Mouse (Mus musculus) large intestine, adult 2 months (tissue): Measurements from ENCODE around the gene Gm20388. TPM values are rescaled to one million over a fixed set of nuclear protein-coding genes. Genes with fewer than 3 reads are reported as not detected.

Experiments used
- DNase-seq: peaks from one replicate; pipeline ENCODE4 v3.0.0-alpha.2; 2012; ENCODE audit warnings: low read depth, low spot score
- WGBS: fragments of 180-500 bp; shearing (Covaris S2); methylation state at CpG from one replicate; pipeline ENCODE4 v1.1.7; 2018; 5-methylcytosine and 5-hydroxymethylcytosine counted together
- polyA plus RNA-seq: library from polyadenylated mRNA; depleted of rRNA; stranded (reverse); fragments of >200 nt; gene quantifications from 2 replicates; pipeline ENCODE4 v1.2.3, GENCODE M21; 2012

Gm20388 gene
- polyA plus RNA-seq, 1 experiment = 31.5 TPM

DNA sequence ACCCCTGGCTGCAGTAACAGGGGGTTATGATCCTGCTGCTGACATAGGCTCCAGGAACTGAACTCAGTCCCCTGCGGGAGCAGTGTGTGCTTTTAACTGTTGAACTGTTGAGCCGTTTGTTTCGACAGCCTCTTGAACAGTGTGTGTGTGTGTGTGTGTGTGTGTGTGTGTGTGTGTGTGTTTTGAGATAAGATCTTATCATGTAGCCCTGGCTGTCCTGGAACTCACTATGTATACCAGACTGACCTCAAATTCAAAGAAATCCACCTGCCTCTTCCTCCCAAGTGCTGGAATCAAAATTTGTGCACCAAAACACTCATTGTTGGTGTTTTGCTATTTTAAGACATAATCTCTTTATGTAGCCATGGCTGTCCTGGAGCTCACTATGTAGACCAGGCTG, 3204.0 kb downstream of the Gm20388 start:
- WGBS = 8% methylated on average over 3 of the region's 3 CpGs

DNA sequence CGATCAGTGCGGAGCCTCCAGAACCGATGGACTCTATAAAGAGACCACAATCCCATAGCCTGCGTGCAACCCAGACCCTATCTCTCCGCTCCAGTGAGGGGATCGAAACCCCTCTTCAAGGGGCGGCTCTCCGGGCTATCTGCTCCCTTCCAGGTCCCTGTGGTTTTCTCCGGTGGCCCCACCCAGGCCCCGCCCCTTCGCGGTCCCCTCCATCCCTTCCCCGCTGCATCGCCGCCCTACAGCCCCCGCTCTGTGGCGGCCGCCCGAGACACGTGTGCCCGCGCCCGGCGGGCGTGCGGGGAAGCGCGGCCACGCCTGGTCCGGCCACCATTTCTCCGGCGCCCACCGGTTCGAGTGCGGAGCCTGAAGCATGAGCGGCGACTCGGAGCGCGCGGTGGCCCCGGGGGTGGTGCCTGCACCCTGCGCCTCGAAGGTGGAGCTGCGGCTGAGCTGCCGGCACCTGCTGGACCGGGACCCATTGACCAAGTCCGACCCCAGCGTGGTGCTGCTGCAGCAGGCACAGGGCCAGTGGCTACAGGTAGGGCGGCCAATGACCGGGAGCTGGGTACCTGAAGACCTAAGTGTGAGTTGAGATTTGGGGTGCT, 3206.6 kb downstream of the Gm20388 start, which contains the start of gene Cpne7:
Gene Cpne7 (plus strand): TSS at position 248 of the 605 bp plus-strand sequence.
- 1% methylated on average over 51 of the region's 51 CpGs for WGBS

More for the DNA sequence above, 3204.0 kb downstream of the Gm20388 start:
- DNase-seq = no peak

DNA sequence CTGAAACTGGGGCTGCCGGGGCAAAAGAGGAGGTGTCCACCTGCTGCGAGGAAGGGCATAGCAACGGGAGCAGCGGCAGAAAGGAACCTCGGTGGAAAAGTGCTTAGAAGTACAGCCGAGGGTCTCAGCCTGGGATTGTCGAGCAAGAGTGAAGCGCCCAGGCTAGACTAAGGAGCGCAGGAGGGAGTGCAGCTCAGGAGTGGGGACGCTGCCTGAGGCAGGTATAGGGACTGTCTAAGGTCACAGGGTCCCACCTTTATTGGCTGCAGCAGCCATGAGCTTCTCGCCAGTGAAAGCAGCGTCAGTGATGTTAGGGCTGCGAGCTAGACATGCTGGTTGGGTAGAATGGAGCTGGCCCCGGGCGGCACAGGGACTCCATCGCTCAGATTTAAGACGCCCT, 3207.1 kb downstream of the Gm20388 start:
- WGBS = 4% methylated on average over 17 of the region's 17 CpGs
- no peak for DNase-seq

More for the DNA sequence above, 3206.6 kb downstream of the Gm20388 start, which contains the start of gene Cpne7:
- DNase-seq = no peak

DNA sequence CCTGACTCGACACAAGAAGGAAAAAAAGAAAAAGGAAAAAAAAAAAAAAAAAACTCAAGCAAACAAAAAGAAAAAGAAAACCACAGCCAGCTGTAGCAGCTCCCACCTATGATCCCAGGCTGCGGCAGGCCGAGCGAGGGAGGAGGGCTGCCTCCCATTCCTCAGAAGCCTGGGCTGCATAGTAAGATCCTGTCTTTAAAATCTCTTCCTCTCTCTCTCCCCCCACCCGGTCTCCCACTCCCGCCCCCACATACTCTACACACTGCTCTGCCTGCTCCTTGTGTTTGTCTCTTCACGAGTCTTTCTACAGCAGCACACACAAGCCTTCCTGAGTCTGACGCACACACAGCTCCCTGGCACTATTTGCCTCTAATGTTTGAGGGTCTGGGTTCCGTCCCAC, 3211.4 kb downstream of the Gm20388 start:
- DNase-seq = no peak
- 55% methylated on average over 9 of the region's 9 CpGs for WGBS

DNA sequence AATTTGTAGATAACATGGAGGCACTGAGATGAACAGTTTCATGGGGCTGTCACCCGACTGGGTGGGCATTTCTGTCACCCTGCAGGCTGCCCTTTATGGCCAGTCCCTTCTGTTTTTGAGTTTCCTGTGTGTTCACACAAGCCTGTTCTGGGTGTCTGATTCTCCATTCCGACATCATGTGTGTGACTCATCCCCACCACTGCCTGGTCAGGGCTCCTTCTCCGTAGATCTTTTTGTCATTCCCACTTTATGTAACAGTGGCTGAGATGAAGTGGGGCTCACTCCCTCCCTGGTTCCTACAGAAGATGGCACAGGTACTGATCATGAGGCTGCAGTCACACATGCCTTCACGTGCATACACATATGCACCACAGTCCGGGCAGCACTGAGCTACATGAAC, 3212.0 kb downstream of the Gm20388 start:
- DNase-seq = no peak
- 68% methylated on average over 5 of the region's 5 CpGs for WGBS

DNA sequence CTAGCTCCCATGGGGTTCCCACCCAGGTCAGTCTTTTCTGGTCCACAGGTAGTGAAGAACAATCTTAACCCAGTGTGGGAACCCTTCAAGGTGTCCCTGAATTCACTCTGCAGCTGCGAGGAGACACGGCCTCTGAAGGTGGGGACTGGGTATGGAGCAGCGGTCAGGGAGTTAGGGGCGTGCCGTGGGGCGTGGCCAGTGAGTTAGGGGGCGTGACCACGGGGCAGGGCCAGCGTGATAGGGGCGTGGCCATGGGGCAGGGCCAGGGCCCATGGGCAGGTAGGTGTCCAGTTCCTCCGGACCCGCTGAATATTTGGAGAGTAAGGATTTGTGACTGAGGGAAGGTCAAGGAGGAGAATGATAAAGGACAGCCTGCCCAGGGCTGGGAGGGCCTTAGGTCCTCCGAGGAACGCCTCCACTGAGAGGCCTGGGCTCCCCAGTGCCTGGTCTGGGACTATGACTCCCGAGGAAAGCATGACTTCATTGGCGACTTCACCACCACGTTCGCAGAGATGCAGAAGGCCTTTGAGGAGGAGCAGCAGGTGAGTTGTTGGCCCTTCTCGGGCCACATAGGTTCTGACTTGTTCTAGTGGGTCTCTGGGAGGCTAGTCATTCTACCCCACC, 3215.7 kb downstream of the Gm20388 start:
- no peak for DNase-seq
- 9% methylated on average over 19 of the region's 19 CpGs for WGBS

DNA sequence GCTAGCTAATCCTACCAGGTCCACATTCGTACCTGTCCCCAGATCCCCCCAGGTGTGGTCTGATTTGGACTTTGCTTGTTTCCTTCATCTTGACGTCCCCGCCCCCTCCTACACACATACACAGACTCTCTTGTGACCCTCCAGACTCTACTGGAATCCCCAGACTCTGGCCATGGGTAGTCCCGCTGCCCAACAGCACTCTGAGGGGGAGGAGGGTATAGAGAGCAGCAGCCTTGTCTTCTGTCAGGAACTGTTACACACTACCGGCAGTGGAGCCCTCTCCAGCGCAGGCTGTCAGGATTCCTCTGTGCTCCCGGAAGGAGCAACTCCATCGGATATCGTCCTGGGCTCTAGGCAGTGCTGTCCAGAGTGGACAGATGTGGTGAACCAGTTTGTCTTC, 3220.4 kb downstream of the Gm20388 start:
- WGBS = 38% methylated on average over 9 of the region's 9 CpGs
- DNase-seq = no peak

GRCm38 (mm10) chr8:123132953-123133352, 3222.3 kb downstream of the Gm20388 start:
- WGBS = 98% methylated on average over 2 of the region's 2 CpGs
- DNase-seq = no peak

DNA sequence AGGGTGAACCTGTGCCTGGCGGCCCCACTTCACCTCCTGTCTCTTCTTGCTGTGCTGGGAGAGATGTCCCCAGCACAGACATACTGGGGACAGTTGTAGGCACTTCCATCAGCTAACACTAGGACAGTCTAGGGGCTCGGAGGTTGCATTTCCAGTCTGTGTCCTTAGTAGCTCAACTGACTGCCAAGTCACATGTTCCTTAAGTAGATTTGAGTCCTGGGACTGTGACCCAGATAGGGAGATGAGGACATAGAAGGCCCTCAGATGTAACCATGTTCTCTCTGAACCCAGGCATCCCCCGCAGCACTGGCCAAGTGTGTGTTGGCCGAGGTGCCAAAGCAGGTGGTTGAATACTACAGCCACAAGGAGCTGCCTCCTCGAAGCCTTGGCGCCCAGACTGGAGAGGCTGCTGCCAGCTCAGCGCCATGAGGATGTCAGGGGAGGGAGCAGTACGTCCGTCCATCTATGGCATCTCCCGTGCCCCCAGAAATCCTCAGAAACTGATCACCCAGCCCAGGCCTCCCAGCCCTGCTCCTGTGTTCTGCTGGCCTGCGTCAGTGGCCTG, 3223.6 kb downstream of the Gm20388 start:
- no peak for DNase-seq
- 89% methylated on average over 11 of the region's 11 CpGs for WGBS

DNA sequence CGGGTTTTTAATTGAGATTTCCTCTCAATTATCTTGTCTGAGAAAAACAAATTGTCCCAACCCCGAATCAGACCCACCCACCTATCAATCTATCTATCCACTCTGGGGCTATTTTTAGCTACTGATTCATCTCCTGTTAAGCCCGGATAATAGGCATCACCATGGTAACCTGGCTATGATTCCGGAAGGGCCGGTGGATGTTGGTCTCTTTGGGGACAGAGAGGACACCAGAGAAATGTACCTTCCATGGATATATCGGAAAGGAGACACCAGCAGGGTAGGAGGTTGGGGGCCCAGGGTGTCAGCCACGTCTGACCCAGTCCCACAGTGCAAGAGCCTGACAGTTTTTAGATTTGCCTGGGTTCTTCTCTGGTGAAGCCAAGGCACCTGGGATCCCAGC, 3224.8 kb downstream of the Gm20388 start:
- 32% methylated on average over 7 of the region's 7 CpGs for WGBS
- no peak for DNase-seq

DNA sequence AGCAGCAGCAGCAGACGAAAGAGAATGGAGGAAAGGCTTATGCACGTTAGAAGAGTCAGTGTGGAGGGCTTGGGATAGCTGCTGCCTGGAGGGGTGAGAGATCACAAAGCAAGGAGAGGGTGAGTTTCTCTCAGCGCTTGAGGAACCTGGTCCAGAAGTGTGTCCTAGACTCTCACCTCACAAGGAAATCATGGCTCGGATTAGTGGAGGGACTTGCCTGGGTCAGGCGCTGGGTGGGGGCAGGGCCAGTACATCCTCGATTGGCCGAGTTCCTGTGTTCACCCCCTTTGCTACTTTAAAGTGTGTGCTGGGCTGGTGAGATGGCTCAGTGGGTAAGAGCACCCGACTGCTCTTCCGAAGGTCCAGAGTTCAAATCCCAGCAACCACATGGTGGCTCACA, 3225.2 kb downstream of the Gm20388 start:
- WGBS = 58% methylated on average over 9 of the region's 9 CpGs
- no peak for DNase-seq

DNA sequence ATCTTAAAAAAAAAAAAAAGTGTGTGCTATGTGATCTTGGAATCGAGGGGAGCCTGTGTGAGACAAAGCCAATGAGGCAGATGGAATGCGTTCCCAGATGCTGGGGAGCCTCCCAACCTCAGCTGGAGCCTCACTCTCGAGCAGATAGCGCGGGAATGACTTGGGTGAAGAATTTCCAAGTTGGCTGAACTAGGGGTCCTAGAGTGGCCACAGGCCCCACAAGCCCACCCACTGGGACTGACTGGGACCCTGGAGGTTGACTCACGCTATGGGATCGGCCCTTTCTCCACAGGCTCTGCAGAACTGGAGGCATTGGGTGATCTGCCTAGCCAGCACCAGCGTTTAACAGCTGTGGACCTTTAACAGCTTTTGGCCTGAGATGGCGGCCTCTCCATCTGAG, 3225.6 kb downstream of the Gm20388 start:
- 78% methylated on average over 9 of the region's 9 CpGs for WGBS
- no peak for DNase-seq

DNA sequence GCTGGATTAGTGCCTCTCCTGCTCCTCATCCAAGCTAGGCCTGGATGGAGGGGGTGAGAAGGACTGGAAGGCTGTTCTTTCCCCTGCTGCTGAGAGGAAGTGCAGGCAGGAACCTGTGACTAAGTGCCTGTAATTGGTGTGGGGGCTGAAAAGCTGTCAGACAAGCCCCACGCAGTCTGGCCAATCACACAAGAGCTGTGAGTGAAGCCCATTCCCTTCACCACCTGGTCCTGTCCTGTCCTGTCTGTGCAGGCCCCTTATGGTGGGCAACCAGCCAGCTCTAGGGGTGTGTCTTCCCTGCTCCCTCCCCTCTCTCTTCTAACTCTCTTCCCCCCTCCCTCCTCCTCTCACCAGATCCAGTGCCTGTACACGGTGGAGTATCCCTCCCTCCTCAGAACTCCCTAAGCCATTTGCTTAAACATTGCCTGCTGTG, 3227.0 kb downstream of the Gm20388 start:
- 37% methylated on average over 2 of the region's 2 CpGs for WGBS
- no peak for DNase-seq

GRCm38 (mm10) chr8:123138741-123139140, 3228.1 kb downstream of the Gm20388 start:
- WGBS = 66% methylated on average over 4 of the region's 4 CpGs
- DNase-seq = no peak

- WGBS = 58% methylated on average over 14 of the region's 14 CpGs
Measured at GRCm38 (mm10) chr8:123141741-123142462, 3231.3 kb downstream of the Gm20388 start.

DNA sequence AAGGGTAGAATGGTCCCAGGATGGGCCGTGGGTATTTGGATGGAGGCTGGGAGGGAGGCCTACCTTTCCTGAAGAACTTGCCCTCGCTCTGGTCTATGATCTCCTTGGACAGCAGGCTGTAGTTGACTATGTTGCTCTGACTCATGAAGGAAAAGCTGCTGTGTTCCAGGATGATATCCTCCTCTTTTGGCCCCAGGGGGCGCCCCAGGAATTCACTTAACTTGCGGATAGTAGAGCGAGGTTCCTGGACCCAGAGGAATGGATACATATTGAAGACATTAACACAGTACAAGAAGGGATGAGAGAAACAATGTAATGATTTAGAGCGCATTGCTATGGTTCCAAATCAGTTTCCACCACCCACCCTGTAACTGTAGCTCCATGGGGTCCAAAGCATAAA, 3234.6 kb downstream of the Gm20388 start:
- 46% methylated on average over 6 of the region's 6 CpGs for WGBS

More at GRCm38 (mm10) chr8:123141741-123142462, 3231.3 kb downstream of the Gm20388 start:
- DNase-seq = peak; percentile 13

GRCm38 (mm10) chr8:123146390-123146789, 3235.7 kb downstream of the Gm20388 start:
- WGBS = 69% methylated on average over 7 of the region's 7 CpGs
- DNase-seq = no peak

More for the DNA sequence above, 3234.6 kb downstream of the Gm20388 start:
- DNase-seq = peak; percentile 42

DNA sequence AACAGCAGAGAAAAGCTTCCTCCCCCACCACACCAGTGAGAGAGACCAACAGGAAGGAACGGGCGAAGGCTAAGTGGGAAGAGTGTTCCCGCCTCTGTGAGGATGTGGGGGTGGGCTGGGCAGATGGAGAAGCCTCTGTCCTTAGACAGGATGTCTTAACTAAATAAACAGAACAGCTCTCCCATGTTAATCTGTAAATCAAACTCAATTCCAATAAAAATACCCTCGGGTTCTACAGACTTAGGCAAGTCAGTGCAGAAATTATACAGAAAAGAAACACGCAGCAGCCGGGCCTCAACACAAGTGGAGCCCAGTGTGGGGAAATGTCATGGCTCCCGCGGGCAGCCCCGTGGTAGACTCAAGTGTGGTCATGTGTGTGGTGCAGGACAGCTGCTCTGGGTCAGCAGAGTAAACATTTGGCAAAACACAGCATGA, 3240.1 kb downstream of the Gm20388 start:
- DNase-seq = no peak
- 45% methylated on average over 9 of the region's 9 CpGs for WGBS

DNA sequence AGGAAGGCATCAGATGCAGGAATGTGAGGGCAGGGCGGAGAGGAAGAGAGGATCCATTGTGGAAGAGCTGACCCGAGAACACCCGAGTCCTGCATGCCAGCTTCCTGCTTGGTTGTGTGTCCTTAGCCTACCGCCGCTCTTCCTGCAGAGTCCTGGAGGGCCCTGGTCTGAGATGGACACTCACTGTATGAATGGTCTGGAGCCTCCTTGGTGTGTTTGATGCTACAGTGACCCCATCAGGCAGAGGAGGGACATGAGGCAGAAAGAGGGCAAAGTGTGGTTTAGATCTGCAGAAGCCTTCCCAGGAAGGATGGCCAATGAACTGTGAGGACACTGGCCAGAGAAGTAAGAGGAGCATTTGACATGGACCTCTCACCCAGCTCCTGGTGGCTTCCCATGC, 3244.5 kb downstream of the Gm20388 start:
- WGBS = 69% methylated on average over 5 of the region's 5 CpGs
- no peak for DNase-seq

GRCm38 (mm10) chr8:123156070-123156773, 3245.6 kb downstream of the Gm20388 start:
- 57% methylated on average over 9 of the region's 9 CpGs for WGBS
- no peak for DNase-seq
